Mouse (Mus musculus): ENCODE results near the gene Tmppe.

The Tmppe gene

DNA sequence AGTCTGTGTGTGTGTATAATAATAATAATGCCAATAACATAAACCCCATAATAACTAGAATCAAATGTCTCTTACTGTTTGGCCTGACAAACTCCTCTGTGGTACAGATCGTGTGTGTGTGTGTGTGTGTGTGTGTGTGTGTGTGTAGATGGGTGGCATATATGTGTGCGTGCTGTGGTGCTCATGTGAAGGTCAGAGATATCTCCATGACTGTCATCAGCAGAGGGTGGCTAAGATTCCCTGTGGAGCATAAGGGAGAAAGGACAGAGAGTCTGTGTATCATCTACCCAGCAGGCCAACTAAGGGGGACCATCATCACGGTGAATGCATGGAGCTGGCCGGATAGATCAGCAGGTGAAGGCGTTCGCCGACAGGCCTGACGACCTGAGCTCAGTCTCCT, 46.0 kb downstream of the Tmppe start:
- no peak for DNase-seq (ENCODE audit: low spot score)

DNA sequence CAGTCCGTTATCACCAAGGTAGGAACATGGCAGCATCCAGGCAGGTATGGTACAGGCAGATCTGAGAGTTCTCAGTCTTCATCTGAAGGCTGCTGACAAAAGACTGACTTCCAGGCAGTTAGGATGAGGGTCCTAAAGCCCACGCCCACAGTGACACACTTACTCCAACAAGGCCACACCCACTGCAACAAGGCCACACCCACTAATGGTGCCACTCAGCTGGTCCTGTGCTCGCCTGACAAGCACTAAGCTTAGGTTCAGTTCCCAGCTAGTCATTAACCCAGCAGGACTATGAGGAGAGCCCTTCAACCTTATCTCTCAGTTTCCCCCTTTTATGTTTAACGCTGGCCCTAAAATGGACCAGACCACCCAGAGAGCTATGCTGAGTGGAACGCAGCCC, 47.8 kb downstream of the Tmppe start:
- DNase-seq (ENCODE audit: low spot score), result no peak

DNA sequence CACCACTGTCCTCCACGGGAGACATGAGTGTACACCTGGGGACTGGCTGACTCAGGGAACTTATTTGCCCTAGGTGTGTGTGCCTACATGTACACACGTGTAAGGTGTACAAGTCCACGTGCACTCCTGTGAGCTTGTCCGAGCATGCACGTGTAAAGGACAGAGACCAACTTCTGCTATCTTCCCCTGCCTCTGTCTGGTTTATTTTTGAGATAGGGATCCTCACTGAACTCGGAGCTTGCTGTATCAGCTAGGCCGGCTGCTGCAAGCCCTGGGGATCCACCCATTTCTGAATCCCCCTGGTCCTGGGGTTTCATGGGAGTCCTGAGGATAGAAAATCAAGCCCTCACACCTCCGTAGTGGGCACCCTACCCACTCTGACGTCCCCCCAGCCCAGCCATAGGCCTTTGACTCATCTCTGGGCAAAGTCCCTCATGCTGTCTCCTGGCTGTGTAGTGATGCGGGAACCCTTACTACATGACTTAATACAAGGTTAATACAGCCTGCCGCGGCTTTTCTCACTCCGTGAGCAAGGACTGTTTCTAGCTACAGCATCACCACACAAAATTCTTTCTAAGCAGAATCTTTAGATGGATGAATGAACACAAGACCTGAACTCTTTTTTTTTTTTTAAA, 48.3 kb downstream of the Tmppe start:
- DNase-seq (ENCODE audit: low spot score), result no peak

DNA sequence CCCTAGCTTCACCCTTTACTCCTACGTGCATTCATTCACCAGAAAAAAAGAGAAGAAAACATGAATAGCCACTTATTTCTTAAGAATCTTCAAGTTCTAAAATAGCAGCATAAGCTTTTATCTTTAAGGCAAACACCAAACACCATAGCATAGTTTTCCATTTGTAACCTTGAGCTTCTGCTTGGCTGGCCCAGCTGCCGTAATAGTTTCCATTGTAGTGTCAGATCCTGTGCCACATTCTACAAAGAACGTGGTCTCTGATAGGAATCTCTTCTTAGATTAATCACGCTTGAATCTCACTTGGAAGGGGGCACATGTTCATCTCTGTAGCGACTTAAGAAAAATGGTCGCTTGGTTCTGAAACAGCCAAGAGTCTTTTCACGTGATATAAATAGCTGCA, 50.7 kb downstream of the Tmppe start:
- DNase-seq (ENCODE audit: low spot score), result no peak

DNA sequence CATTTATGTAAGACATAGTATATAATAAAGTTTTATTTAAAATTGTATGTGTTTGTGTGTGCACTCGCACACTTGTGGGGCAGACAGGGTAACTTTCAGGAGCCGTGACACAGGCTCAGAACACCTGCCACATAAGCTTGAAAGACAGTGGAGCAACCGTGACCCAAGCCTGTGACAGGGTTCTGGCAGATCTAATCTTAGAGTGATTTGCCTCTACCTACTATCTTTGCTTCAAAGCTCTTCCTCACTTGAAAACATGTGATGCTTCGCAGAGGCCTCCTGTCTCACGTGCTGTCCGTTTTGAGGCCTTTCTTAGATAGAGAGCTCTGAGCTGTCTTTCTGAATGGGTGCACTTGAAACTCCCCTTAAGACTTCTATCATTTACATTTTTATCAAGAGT, 51.5 kb downstream of the Tmppe start:
- DNase-seq (ENCODE audit: low spot score), result no peak

DNA sequence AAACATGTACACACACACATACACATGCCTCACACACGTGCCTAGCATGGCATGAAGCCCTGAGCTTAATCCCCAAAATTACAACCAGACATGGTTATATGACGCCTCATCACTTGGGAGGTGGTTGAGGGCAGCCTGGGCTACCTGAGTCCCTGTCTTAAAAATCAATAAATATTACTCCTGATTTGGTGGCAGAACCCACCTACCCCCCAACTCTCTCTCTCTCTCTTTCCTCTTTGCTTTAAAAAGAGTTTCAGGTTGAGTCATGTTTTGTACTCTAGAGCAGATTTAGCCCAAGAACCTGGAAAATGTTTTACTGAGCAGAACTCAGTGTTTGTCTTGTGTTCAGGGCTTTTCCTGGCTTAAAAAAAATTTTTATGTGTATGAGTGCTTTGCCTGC, 54.5 kb downstream of the Tmppe start:
- no peak for DNase-seq (ENCODE audit: low spot score)
